Mouse (Mus musculus): ENCODE results near the gene Adam19.

Gene Adam19

GRCm38 (mm10) chr11:46073850-46074688 lies 18.3 kb downstream of the Adam19 start:
- no peak for DNase-seq (ENCODE audit: low spot score)

DNA sequence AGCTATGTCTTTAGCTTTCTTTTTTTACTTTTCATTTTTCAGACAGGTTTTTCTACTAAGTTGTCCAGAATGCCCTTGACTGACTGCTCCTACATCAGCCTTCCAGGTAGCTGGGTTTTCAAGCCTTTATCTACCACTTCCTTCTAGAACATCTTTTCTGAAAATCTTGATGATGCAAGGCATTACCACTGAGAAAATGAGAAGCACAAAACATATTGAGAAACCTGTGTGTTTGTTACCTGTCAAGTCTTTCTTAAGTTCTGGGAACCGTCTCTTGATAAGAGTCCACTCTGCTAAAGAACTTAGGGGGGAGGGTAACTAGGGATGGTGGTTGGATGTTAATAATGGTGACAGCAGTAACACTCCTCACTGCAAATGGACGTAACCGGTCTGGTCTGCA lies 19.7 kb downstream of the Adam19 start:
- no peak for DNase-seq (ENCODE audit: low spot score)

DNA sequence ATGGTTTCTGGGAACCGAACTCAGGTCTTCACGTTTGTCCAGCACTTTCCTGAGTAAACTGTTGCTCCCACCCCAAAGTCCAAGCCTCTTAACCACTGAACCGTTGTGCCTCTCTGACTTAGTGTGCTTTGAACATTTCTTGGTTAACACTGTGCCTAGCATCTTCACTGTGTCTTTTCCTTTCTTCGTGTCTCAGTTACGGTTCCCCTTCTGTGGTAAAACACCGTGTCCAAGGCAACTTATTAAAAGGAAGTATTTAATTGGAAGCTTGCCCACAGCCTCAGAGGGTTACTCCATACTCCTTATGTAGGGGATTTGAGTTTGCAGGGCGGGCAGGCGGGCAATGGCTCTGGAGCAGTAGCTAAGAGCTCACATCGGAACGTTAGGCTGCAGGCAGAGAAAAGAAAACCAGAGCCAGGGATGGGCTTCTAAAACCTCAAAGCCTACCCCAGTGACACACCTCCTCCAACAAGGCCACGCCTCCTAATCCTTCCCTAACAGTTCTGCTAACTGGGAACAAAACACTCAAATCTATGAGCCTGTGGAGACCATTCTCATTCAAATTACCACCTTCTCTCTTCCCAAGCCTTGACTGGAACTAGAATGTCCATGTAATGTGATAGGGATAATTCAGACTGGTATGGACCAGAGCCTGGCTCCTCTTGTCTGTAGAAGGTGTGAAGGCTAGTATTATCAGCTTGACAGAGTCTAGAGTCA lies 20.8 kb downstream of the Adam19 start:
- DNase-seq (ENCODE audit: low spot score): no peak

GRCm38 (mm10) chr11:46077304-46077703 lies 21.5 kb downstream of the Adam19 start:
- DNase-seq (ENCODE audit: low spot score): no peak

- no peak for DNase-seq (ENCODE audit: low spot score)
Measured at GRCm38 (mm10) chr11:46077732-46078375, 22.1 kb downstream of the Adam19 start.

DNA sequence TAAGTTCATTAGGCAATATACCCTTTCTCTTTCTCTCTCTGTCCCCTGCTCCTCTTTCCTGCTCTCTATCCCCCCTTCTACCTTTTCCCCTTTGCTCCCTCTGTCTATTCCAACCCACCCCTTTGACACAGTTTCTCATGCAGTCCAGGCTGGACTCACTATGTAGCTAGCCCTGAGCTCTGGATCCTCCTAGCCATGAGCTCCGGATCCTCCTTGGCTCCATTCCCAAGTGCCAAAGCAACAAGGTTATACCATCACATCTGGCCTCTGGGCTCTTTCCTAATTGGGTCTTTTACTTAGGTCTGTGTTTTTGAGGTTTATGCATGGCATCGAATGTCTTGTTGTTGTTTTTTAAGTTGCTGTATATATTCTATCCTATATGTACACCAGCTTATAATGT lies 25.3 kb downstream of the Adam19 start:
- DNase-seq (ENCODE audit: low spot score): no peak

DNA sequence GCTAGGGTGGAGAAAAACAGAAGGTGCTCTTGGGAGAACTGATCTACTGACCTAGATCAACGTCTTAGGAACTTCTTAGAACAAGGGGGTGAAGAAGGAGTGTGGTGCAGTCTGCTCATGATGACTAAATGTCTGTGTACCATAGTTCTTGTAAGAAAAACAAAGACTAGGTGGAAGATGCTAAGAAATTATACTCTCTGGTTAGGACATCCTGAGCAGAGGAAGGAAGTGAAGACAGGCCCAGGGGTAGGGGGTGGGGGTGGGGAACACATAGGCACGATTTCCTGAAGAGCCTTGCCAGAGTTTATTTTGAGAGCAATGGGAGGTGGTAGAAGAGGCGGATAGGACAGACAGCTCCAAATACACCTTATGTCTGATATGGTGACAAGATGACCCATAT lies 27.6 kb downstream of the Adam19 start:
- no peak for DNase-seq (ENCODE audit: low spot score)

DNA sequence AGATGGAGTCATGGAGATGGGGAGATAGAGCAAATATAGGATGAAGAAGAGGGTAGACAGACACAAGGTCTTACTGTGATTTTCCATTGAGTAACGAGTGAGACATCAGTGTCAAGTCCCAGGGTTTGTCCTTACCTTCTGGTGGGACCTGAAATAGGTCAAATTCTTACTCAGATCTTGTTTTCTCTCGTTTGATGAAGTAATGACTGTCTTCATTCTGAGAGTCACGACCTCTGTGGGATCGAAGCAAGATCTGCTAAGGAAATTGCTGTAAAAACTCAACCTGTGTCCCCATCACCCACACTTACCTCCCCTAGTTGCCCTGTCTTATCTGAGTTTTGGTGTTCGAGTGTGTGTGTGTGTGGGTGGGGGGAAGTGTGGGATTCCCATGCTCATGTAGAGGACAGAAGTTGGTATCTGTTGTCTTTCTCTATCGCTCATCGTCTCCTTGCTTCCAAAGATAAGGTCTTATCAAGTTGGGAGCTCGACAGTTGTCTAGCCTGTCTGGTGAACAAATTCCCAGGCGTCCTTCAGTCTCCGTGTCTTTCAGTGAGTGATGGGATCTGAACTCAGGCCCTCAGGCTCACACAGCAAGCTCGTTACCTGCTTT lies 28.1 kb downstream of the Adam19 start:
- DNase-seq (ENCODE audit: low spot score): no peak

DNA sequence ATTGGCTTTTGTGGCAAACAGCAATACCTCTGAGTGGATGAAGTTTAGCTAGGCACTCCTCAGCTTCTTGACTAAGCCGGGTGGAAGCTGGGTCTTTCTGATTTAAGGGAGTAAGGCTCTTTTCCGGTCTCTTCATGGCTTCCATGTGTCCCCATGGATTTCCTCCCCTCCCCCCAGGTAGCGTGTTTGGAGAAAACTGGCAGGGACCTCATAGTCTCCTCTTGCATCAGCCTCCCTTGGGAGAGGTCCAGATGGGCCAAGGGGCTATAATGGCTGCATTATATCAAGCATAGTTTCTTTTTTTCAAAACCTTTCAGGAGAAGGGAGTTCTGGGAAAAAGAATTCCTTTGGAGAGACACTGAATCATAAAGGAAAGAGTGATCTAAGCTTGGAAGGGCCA lies 28.8 kb downstream of the Adam19 start:
- DNase-seq (ENCODE audit: low spot score): no peak

DNA sequence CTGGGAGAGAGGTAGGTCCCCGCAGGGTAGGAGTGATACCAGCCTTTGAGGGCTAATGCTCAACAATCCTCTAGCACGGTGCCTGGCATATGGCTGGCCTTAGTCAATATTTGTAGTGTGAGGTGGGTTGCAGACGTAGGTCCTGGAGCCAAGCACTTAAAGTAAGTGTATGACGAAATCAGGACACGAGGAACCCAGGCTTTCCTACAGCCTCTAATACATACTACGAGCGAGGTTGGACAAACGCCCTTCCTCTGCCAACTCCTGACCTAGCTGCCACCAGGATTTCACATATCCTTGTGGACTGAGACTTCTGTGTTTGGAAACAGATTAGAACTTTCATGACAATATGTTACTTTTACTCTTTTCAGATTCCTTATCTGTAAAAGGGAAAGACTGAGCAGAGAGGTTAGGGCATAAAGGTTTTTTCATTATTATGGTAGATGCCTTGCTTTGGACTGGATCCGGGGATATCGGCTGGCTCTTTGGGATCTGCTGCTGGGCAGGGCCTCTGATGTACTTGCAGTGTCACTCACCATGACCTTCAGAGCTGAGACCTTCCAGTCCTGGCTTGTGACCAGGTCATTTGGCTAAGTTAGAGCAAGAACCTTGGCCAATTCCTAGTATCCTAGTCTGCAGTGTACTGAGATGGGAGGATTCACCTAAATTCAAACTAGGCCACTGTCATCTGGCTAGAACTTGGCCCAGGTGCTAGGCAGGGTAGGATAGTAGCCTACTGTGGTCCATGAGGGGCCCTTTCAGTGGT lies 29.8 kb downstream of the Adam19 start:
- DNase-seq (ENCODE audit: low spot score): no peak

- no peak for DNase-seq (ENCODE audit: low spot score)
Measured at GRCm38 (mm10) chr11:46086446-46086845, 30.7 kb downstream of the Adam19 start.

DNA sequence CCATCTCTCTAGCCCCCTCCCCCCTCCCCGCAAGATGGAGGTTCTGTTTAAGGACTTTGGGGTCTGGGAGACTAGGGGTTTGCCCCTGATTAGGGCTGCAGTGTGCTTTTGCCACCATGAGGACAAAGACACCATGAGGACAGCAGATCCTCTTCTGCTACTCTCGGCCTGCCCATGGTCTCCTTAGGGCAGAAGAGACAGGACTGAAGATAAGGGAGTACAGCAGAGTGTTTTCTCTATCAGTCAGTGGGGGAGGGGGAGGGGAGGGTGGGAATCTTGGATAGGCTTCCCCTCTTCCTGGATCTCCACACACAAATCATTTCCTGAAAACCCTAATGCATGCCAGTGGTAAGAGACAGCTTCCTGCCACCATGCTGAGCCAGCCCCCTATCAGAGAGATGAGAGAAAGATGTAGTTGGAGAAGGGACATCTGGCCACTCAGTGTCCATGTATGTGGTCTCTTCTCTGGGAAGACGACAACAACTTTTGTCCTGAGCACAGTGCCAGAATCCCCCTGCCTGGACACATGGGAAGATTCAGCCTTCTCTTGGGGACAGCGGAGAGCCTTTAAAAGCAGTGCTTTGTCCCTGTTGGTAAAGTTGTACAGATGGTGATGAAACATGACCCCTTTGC lies 33.4 kb downstream of the Adam19 start:
- no peak for DNase-seq (ENCODE audit: low spot score)

DNA sequence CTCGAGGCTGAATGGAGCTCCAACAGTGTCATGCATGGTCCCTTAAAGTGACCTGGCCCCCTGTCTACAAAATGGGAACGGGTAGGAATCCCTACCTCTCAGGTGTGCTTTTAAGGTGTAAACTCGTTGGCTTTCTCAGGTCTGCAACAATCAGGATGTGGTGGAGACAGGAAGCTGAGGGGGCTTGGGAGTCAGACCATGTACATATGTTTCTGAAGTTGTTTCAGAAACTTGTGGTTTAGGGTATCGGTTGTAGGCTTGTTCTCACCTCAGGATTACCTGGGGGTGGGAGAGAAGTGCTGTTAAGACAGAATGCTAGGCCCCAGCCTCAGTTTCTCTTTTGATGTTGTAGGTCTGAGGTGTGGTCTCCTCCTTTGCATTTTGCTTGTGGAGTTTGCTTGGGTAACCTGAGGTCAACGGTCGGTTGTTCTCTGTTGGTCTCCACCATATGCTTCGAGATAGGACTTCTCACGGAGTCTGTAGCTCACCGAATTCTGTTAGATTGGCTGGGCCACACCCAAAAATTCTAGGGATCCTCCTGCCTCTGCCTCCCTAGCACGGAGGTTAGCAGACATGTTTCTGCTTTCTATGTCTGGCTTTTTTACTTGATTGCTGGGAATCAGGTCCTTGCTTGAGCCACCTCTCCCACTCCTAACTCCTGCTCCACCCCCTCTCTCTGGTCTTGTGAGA lies 34.4 kb downstream of the Adam19 start:
- DNase-seq (ENCODE audit: low spot score): no peak

GRCm38 (mm10) chr11:46090951-46091667 lies 35.3 kb downstream of the Adam19 start:
- DNase-seq (ENCODE audit: low spot score): no peak

DNA sequence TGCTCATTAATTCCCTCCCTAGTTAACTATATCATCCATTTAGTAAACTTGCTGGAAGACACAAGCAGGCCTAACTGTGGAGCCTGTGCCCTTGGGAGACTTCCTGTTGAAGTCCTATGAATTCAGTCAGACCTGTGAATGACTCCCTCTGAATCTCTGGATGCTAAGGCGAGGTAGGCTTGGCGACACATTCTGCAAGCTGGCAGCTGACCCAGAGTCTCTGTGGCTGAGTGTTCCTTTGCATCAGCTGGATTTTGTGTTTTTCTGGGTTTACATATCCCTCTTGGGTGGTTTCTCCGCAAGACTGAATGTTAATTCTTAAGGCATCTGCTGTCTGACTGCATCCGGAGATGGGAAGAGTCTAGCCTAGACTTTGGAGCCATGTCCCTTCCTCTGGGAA lies 36.3 kb downstream of the Adam19 start:
- no peak for DNase-seq (ENCODE audit: low spot score)

DNA sequence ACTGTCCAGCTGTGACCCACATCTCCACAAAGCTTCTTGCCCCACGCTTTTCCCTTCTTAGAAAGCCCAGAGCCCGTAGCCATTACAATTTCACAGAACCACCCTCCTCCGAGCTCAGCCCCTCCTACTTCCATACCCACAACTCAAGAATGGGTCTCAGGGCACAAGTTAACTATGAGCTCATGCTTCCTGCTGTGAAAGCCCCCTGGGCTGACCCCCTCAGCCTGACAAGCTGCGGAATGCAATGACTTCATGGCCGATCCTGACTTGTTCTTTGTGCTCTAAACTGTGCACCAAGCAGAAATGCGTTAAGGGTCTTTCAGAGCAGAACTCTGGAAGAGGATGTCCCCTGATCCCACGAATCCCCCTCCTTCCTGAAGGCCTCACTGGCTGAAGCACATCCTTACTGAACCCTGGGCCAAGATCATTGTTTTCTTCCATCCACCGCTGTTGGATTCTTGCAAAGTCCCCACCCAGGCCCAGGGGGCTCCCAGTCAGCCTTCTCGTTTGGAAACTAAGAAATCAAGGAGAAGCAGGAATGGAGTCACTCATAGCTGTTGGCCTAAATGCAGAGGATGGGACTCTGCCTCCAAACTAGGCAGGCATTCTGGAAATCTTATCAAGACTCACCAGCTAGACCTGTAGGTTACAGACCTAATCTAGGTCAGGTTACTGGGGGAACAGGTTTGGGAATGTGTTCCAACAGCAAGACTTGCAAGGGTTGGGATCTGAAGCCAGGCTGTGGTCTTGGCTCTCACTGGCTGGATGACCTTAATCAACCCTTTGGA lies 39.9 kb downstream of the Adam19 start:
- no peak for DNase-seq (ENCODE audit: low spot score)

GRCm38 (mm10) chr11:46096265-46096649 lies 40.5 kb downstream of the Adam19 start:
- DNase-seq (ENCODE audit: low spot score): no peak

DNA sequence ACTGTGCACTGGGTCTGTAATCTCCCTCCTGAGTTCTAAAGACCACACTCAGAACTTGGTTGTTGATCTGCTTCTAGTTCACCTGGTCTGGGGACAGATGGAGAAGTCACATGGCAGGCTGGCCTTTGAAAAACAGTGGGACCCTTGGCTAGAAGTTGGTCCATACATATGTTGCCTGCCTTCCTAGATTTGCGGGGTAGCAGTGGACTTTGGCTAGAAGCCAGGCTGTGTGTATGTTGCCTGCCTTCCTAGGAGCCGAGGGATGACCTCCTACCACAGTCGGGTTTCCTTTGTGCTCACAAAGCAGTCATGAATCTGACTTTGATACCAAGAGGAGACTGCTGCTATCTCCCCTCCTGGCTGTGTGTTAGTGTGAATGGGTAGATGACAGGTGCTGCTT lies 41.3 kb downstream of the Adam19 start:
- no peak for DNase-seq (ENCODE audit: low spot score)

GRCm38 (mm10) chr11:46102107-46102506 lies 46.3 kb downstream of the Adam19 start:
- DNase-seq (ENCODE audit: low spot score): no peak
